Mouse (Mus musculus) layer of hippocampus, adult 8-10 months (tissue): ENCODE measurements around the gene Casc1. TPM values are rescaled to one million over a fixed set of nuclear protein-coding genes. Genes with fewer than 3 reads are reported as not detected.

ENCODE experiments used
- DNase-seq, 2 experiments: peaks; one replicate each; pipeline ENCODE4 v3.0.0; 2022; ENCODE audit warnings: low spot score in 2 of 2
- total RNA-seq, 4 experiments: library from RNA; stranded (reverse); gene quantifications; 2 replicates each; pipeline ENCODE4 v1.2.4; 2022

The Casc1 gene
- total RNA-seq, 4 experiments from 2014 or later: 1.3 to 2.3 (median 2.0) TPM

DNA sequence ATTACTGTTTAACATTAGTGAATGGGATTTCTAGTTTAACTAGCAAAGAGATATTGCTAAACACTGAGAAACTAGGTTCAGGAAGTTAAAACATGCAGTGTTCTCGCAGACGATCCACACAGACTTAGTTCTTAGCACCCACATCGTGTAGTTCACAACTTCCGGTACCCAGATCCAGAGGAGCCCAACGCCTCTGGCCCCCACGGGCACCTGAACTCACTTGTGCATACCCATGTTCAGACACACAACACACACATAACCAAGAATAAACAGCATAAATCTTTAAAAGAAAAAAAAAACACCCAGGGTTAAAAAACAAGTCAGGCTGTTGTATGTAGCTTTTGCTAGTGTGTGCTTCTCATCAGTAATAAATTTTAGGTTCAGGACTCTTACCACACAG lies 6.4 kb downstream of the Casc1 start:
- DNase-seq: no peak

DNA sequence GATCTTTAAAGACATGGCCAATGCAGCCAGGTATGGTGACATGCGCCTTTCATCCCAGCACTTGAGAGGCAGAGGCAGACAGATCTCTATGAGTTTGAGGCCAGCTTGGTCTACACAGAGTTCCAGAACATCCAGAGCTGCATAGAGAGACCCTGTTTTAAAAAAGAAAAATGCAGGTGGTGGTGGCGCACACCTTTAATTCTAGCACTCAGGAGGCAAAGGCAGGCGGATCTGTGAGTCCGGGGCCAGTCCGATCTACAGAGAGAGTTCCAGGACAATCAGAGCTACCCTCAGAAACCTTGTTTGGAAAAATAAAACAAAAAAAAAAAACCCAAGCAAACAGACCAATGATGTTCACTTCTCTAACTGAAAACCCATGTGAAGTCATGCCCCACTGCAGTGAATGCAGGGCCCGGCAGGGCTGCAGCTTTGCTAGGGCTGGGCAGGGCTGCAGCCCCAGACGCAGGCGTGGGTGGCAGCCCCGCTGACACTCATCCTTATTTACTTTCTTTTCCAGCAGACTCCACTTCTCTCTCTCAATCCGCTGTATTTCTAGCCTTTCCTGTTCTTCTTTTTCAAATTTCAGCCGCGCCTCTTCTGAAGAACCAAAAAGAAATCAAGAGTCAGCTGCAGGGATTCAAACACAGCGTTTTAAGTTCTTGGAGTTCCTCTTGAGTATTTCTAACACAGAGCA lies 8.2 kb downstream of the Casc1 start:
- DNase-seq: no peak

DNA sequence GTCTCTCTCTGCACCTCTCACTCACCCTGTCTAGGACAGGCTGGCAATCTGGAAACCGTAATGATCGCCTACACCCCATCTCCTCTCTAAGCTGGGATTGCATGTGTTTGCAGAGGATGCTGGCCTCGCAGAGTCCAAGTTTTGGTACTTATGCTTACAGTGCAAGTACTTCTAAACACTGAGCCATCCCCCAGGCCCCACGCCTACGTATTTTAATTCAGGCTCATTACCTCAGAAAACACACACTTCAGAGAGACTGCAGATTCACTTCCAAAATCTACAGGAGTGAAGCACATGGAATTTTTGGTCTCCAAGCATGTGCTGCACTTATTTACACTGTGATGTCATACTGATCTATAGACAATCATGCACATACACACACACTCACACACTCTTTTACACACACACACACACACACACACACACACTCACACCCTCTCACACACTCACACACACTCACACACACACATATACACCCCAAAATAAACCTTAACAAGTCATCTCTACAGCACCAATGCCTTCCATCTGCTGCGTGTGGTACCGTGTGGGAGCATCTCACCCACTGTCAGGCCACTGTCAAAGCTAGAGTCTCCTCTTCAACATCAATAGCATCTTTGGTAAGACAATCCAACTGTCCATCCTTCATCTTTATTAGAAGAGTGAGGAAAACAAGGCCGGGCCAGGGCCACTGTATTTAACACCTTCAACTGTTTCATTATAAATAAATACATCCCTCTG lies 12.7 kb downstream of the Casc1 start:
- no peak for DNase-seq

DNA sequence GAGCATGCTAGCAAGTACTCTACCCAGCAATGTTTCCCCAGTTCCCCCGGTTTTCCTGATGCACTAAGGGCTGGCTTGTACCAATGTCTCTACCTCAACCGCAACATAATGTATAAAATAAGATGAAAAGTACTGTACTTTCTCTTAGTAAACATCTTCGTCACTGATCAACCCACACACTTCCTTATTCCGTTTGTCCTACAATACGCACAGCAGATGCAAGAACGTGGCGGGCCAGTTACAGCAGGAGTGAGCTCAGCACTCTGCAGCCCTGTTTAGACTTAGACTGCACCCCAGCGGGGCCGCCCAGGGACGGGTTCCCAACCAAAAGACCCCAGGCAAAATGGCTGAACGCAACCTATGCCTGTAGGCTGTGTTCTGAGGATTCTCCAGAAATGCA lies 17.4 kb downstream of the Casc1 start:
- no peak for DNase-seq

DNA sequence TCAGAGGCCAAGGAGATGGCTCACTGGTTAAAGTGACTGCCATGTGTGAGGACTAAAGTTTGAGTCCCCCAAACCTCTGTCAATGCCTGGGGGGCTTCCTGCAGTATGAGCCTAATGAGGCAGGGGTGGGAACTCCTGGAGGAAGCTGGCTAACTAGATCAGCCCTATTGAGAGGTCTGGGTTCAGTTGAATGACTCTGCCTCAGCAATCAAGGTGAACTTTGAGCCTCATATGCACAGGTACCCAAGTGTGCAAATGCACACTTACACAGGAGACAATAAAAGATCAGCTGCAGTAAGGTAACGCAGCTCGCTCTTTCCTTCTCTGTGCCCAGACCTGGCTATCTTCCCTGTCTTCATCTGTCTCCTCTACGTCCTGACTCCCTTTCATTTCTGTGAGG lies 17.8 kb downstream of the Casc1 start:
- no peak for DNase-seq

DNA sequence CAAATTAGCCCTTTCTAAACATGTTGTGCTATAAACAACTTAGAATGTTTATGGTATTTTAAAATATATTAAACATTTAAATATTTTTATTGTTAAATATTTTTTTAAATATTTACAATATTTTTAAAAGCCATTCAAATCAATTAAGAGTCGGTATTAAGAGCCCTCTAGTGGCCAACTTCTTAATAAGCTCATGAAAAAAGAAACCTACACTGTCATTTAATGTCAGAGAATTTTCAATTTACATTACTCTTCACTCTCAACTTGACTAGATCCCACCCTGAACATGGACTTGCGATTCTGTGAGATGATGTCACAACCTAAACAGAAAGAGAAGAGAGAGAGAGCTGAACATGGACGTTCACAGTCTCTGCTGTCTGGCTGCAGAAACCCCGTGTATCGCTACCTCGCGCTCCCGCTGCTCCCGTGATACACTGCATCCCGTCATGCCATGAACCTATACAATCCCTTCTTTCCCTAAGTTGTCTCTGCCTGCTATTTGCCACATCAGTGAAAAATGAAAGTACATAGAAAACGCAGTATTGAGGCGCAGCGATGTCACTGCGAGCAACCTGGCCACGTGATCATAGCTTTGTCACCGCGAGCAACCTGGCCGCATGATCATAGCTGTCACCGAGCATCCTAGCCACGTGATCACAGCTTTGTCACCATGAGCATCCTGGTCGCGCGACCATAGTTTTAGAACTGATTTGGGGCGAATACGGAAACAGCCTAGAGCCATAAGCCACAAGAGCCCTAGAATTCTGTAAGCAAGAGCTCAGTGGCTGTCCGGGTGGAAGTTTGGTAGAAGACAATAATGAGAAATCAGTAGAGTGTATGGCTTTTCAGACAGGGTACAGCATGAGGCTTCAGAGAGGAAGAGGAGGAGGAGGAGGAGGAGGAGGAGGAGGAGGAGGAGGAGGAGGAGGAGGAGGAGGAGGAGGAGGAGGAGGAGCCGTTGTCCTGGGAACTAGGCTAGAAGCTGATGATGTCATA lies 23.4 kb downstream of the Casc1 start:
- peak; percentile 60 to 63 for DNase-seq

DNA sequence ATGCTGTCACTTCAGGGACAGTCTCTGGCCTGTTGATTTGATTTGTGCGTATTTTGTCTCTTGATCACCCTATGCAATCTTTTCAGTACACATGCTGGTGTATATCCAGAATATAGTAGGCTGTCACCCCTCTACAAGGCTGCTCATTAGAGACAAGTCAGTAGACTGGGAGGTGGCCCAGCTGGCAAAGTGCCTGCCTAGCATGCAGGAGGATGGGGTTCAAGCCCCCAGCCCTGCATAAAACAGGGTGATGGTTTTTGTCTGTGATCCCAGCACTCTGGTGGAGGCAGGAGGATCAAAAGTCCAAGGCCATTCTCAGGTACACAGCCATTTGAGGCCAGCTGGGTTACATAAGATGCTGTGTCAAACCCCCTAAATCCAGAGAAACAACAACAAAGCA lies 24.7 kb downstream of the Casc1 start:
- no peak for DNase-seq

DNA sequence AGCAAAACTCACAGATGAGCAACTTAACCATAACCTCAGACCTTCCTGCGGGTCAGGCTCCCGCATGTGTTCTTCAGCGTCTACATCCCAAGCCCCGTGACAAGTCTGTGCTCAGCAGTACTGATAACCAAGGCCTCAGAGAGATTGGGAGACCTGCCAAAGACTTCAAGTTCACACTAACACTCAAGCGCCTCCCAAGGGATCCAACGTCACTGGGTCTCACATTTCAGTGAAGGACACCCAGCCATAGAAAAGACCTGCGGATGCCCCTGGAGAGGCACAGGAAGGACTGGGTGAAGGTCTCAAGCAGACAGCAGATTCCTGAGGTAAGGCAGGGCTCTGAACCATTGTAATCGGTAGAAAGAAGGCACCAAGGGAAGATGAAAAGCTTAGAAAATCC lies 28.8 kb downstream of the Casc1 start:
- DNase-seq: no peak

DNA sequence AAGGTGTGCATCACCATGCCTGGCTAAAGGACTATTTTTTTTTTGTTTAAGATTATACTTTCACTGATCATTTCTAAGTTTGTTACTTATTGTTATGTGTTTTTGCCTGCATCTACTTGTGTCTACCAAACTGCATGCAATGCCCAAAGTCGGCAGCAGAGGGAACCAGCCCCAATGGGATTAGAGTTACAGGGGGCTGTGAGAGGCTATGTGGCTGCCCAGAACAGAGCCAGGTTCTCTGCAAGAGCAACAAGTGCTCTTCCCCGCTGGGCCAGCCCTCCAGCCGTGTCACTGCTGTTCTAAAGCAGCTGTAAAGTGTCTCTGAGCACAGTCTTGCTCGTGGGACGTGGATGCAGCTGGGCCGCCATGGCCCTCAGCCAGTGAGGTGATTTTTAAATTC lies 31.1 kb downstream of the Casc1 start:
- no peak for DNase-seq

DNA sequence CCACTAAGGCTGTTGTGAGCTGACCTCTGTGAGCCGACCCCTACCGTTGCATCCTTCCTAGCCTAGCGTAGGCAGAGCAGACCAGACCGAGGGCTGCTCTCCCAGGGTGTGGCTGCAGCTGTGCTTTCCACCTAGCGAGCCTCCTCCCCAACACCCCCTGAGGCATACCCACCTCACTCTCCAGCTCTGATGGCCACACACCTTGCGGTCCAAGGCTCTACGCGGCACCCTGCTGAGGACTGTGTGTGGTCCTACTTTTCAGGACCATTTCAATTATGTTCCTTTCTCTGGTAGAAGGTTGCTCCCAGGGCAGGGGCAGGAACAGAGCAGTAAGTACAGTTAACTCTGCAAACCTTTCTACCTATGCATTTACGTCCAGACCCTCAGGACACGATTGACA lies 34.3 kb downstream of the Casc1 start:
- DNase-seq: no peak

DNA sequence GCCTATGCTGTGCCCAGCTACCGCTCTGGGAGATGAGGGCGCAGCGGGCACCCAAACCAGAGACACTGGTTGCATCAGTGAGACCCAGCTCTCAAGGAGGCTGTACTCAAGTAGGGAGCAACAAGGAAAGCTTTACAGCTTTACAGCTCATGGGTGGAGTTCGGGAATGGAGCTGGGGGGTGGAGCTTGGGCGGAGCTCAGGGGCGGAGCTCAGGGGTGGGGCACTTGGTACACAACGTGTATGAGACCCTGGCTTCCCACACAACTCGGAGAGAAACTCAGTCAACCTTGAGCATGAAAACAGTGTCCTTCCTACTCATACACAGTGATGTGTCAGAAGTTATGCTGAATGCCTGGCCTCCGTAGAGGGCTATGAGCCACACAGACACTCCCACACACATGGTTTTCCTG lies 35.2 kb downstream of the Casc1 start:
- DNase-seq: no peak

DNA sequence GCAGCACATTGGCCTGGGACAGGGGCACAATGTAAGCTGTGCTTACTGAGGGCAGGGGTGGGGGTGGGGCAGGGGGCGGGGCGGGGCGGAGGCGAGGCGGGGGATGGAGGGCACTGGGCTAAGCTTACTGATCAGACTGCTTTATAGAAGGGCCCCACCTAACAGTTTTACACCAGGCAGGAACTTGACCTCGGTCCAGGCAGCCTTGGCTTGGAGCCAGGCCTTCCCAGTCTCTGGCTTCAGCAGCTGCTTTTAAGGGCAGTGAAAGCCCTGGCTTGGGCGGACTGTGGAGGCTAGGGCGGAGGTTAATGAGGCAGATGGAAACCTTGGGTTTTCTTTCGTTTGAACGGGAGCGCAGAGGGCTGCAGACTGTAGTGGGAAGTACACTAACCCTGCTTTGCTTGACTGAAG lies 37.0 kb downstream of the Casc1 start:
- peak in 1 of 2 experiments; percentile 31 for DNase-seq

DNA sequence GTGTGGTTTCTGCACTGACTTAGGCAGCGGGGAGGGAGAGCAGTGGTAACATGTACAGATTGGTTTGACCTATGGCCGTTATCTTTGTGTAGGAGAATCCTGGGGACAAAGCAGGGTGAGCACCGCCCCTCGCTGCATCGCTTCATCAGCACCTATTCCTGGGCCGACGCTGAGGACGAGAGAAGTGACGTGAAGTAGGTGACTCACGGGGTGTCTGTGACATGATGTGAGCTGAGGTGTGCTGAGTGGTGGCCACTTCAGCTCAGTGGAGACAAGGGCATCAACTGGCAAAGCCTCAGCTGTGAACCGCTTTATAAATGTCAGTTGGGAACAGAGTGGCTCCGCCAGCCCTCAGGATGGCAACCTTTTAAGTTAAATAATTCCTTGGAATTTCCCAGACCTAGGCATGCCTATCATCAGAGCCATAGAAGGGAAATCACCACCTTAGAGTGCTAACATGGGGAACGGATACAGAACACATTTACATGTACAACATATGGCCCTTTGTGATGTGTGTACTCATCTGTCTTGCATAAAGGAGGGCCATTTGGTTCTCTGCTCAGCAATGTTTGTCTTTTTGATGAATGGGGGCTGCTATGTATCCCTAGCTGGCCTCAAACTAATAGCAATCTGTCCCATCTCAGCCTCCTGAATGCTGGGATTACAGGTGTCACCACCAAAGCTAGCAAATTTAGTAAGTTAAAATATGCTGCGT lies 38.8 kb downstream of the Casc1 start:
- no peak for DNase-seq

DNA sequence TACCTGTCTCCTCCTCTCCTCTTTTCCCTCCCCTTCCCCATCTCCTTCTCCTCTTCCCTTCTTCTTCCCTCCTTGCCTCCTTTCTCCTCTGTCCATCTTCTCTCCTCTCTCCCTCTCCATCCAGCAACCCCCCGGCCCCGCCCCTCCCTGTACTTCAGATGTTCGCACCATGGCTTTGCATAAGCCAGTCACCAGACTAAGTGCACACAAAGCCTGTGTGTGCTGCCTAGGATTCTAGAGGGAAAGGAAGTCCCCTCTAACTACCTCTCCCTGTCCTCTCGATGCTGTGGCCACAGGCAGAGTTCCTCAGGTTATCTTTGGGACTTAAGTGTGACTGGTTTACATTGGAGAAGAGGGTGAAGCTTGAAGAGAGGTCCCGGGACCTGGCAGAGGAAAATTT lies 50.2 kb downstream of the Casc1 start:
- no peak for DNase-seq

DNA sequence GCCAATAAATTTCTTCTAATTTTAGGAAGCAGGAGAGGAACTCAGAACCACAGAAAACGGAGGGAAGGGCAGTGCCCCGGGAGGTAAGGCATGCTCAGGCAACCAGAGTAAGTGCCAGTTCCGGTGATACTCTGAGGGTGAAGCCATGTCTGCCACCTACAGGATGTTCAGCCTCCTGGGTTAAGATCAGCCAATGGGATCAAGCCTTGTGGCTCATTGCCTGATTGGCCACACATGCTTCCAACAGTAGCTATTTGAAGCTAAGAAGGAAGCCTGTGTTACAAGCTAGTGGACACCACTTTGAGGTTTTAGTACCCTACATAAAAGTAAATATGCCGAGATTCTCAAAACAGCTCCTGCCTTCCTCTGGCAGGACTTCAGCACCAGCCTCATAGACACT lies 52.2 kb downstream of the Casc1 start:
- no peak for DNase-seq

DNA sequence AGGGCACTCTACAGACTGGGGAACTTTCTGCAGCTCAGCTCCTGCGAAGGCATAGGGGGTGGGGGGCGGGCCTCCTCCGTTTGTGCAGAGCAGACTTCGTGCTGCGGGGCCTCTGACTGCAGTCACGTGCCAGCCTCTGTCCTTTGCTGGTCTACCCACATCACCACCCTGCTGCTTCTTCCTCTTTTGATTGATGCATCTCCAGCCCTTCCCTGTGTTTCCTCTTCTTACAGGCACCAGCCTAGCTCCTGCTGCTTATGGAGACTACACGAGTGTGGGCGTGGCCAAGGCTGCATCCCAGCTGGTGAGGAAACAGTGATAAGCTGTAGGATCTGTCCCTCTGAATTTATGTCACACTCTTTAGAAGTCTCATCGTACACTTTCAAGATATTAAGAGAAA lies 61.8 kb downstream of the Casc1 start:
- peak in 1 of 2 experiments; percentile 12 for DNase-seq

DNA sequence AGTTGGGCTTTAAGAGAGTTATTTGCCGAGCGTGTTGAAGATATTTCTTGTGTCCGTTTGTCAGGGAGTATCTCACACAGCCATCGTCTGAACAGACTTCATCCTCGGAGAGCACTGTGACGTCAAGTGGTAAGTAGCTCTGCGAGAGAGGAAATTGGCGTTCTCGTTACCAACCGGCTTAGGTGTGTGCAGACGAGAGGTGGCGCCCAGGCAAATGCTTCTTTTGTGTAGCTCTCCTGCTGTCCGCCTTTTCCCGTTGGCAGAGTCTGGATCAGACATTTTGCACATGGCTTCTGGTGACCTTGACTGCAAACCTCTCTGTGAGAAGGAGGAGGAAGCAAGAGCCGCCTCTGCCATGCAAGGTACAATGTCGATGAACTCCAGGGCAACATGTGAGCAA lies 63.1 kb downstream of the Casc1 start:
- DNase-seq: no peak

DNA sequence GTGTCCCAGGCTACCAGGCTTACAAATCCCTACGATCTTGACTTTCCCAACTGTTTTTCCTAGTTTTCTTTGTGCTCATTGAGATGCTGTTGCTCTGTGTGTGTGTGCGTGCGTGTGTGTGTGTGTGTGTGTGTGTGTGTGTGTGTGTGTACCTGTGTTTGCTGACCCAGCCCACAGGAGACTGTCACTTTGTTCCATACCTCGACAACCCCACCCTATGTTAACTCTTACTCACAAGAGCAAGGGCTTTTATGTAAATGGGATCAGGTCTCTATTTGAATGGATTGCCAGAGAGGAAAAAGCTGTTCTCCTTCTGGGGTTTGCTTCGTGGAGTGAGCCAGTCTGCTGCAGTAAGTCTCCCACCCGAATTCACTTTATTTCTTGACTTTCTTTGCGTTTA lies 65.6 kb downstream of the Casc1 start:
- DNase-seq: no peak

DNA sequence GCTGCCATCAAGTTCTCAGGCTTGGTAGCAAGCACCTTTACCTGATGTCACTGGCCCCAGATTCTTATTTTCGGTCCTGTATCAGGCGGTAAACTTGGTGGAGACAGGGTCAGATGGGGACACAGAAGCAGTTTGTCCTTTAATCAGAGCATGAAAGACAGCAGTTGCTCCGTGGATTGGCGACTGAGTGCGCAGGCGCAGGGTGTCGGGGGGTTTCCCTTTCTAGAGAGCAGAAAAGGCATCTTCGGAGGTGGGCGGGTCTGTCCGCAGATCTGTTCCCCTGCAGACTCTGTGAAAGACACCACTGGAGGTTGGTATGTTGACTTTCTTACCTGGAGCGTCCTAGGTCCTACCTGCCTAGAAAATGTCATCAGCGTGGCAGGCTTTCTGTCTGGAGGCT lies 69.0 kb downstream of the Casc1 start:
- no peak for DNase-seq

DNA sequence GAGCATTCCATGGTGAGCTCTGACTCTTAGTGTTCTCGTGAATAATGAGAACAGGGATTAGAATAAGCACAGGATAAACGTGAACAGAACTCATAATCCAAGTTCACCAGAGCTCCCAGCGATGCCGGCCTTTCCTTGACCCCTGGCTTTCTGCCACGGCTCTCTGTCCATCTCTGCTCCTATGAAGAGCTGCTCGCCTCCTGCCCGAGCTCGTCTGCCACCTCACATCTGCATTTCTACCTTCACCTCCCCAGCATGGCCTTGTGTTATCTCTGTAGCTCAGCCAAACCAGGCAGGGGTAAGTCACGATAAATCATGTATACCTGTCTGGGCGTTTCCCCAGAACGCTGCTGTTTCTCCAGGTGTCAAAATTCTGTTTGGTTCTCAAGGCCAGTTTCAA lies 70.1 kb downstream of the Casc1 start:
- DNase-seq: no peak

DNA sequence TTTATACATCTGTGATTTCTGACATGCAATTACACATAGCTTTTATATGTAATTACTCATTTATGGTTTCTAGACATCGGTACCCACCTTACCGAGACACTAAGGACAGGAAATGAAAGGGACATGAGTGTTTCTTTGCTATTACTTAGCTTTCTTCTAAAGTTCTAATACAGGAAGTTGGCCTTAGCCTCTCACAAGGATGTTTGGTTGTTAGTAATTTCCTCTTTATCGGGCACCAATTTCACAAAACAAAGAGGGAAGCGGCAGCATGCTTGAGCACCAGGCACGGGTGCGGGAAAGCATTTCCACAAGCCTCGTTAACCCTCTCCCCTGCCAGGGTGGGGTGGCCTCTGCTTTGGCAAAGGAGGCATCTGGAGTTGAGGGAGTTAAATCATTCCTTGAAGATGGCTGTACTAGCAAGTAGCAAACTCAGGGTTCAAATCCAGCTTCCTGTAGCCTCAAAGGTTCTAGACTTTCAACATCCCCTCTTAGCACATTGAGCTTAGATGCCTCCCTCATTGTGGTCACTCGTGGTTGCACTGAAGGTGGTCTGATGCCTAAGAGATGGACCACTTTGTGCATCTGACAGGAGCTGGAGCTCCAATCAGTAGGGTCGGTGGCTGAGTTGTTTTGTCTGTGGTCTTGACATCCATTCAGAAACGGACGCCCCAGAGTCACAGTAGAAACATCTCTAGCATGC lies 70.9 kb downstream of the Casc1 start:
- no peak for DNase-seq
